Mouse (Mus musculus): ENCODE data around the gene Il10rb. TPM values are rescaled to one million over a fixed set of nuclear protein-coding genes. Genes with fewer than 3 reads are reported as not detected.

Il10rb gene
- polyA plus RNA-seq, 1 experiment from 2014 or later = 13.0 TPM

GRCm38 (mm10) chr16:91462644-91463043, 56.7 kb downstream of the Il10rb start:
- Histone ChIP-seq H3K9ac (no peak overlapping the region), H3K27me3 (ENCODE audit: control insufficient read depth, insufficient read depth, low read length) (no peaks in the 10 kb centered on the region), H3K36me3 (replicated peaks; ENCODE audit: control insufficient read depth, insufficient read depth) (no peaks in the 10 kb centered on the region), H3K4me3 (replicated peaks; ENCODE audit: low read length) (no peak overlapping the region), H3K27ac (no peak overlapping the region), H3K4me2 (replicated peaks) (no peak overlapping the region), H3K9me3 (ENCODE audit: control insufficient read depth, low read length) (no peaks in the 10 kb centered on the region), H3K4me1 (replicated peaks; ENCODE audit: control insufficient read depth, insufficient read depth, low read length) (peaks cover 28% of the 10 kb centered on the region)
- 72% methylated on average over 3 of the region's 3 CpGs for WGBS
- ATAC-seq (ENCODE audit: low FRiP score) (no peak), DNase-seq (ENCODE audit: low spot score) (no peak)

- no peak overlapping the region for H3K27ac ChIP-seq
Measured at GRCm38 (mm10) chr16:91463400-91463799, 57.4 kb downstream of the Il10rb start.

DNA sequence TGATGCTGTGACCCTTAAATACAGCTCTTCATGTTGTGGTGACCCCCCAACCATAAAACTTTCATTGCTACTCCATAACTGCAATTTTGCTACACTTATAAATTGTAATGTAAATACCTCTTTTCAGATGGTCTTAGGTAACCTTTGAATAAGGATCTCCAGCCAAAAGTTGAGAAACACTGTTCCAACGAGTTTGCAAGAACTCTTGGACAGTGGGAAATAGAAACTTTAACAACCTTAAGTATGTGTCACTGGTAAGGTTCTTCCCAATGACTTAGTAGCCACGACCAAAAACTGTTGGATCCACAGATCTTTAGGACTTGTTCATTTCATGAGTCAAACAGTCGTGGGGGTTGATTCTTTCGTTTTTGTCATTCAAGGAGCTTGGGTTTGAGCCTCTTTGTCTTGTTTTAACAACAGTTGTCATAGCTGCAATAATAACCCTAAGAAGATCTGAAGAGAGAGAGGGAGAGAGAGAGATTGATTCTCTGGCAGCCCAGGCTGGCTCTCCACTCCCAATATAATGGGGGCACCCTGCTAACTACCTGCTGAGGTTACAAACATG, 58.0 kb downstream of the Il10rb start:
- H3K27ac ChIP-seq = peak overlapping the region; percentile 80; the same call in 1 of the 2 replicates
- H3K9ac ChIP-seq = peak overlapping the region; percentile 63
- peaks cover 27% of the 10 kb centered on the region for H3K4me1 ChIP-seq (replicated peaks; ENCODE audit: control insufficient read depth, insufficient read depth, low read length)
- ATAC-seq (ENCODE audit: low FRiP score) (no peak), DNase-seq (ENCODE audit: low spot score) (no peak)
- no peaks in the 10 kb centered on the region for H3K36me3 ChIP-seq (replicated peaks; ENCODE audit: control insufficient read depth, insufficient read depth)
- 91% methylated on average over 4 of the region's 4 CpGs for WGBS
- H3K27me3 ChIP-seq (ENCODE audit: control insufficient read depth, insufficient read depth, low read length) = no peaks in the 10 kb centered on the region
- peak overlapping the region; percentile 86 for H3K4me2 ChIP-seq (replicated peaks)
- peak overlapping the region; percentile 60 for H3K4me3 ChIP-seq (replicated peaks; ENCODE audit: low read length)
- no peaks in the 10 kb centered on the region for H3K9me3 ChIP-seq (ENCODE audit: control insufficient read depth, low read length)

More at GRCm38 (mm10) chr16:91463400-91463799, 57.4 kb downstream of the Il10rb start:
- ATAC-seq (ENCODE audit: low FRiP score) (no peak), DNase-seq (ENCODE audit: low spot score) (no peak)
- Histone ChIP-seq H3K4me2 (replicated peaks) (peak overlapping the region; percentile 86; the same call in 1 of the 2 replicates), H3K9ac (no peak overlapping the region), H3K27me3 (ENCODE audit: control insufficient read depth, insufficient read depth, low read length) (no peaks in the 10 kb centered on the region), H3K36me3 (replicated peaks; ENCODE audit: control insufficient read depth, insufficient read depth) (no peaks in the 10 kb centered on the region), H3K4me1 (replicated peaks; ENCODE audit: control insufficient read depth, insufficient read depth, low read length) (peaks cover 28% of the 10 kb centered on the region), H3K9me3 (ENCODE audit: control insufficient read depth, low read length) (no peaks in the 10 kb centered on the region), H3K4me3 (replicated peaks; ENCODE audit: low read length) (no peak overlapping the region)
- 93% methylated on average over 2 of the region's 2 CpGs for WGBS

GRCm38 (mm10) chr16:91464594-91465504, 58.9 kb downstream of the Il10rb start:
- peak overlapping the region; percentile 60 for H3K4me3 ChIP-seq (replicated peaks; ENCODE audit: low read length)
- no peaks in the 10 kb centered on the region for H3K27me3 ChIP-seq (ENCODE audit: control insufficient read depth, insufficient read depth, low read length)
- WGBS = 2% methylated on average over 42 of the region's 44 CpGs

DNA sequence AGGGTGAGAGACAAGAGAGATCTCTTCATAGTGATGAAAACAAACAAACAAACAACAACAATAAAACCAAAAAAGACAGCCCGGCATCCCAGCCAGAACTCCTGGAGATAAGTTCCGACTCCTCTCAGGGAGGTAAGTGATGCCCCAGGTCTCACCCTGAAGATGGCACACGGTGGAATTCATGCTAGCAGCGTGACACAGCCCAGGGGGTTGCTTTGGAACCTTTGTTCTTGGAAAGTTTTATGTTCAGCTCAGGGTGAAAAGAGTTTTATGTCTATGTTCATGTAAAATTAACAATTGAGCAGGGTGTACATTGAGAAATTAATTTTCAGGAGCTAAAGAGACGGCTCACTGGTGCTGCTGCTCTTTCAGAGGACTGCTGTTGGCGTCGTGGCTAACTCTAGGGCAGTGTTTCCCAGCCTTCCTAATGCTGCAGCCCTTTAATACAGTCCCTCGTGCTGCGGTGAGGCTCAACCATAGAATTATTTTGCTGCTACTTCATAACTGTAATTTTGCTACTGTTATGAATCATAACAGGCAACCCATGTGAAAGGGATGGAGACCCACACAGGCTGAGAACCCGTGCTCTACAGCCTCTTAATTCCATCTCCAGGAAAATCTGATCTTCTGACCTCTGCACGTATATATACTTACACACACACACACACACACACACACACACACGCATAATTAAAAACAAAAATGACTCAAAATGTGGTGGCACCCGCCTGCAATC, 59.7 kb downstream of the Il10rb start:
- no peaks in the 10 kb centered on the region for H3K9me3 ChIP-seq (ENCODE audit: control insufficient read depth, low read length)
- H3K36me3 ChIP-seq (replicated peaks; ENCODE audit: control insufficient read depth, insufficient read depth) = peaks cover 6% of the 10 kb centered on the region; the same call in 1 of the 2 replicates
- 49% methylated on average over 13 of the region's 13 CpGs for WGBS
- ATAC-seq (ENCODE audit: low FRiP score) = no peak
- no peak overlapping the region for H3K27ac ChIP-seq
- DNase-seq (ENCODE audit: low spot score) = no peak
- peak overlapping the region; percentile 86 for H3K4me2 ChIP-seq (replicated peaks)
- no peaks in the 10 kb centered on the region for H3K27me3 ChIP-seq (ENCODE audit: control insufficient read depth, insufficient read depth, low read length)
- peaks cover 21% of the 10 kb centered on the region for H3K4me1 ChIP-seq (replicated peaks; ENCODE audit: control insufficient read depth, insufficient read depth, low read length)
- H3K4me3 ChIP-seq (replicated peaks; ENCODE audit: low read length) = peak overlapping the region; percentile 60
- H3K9ac ChIP-seq = peak overlapping the region; percentile 75

More at GRCm38 (mm10) chr16:91464594-91465504, 58.9 kb downstream of the Il10rb start:
- H3K36me3 ChIP-seq (replicated peaks; ENCODE audit: control insufficient read depth, insufficient read depth) = 0 out of 2 replicates have a peak, but pooled peaks cover under 1% of the 10 kb centered on the region
- DNase-seq (ENCODE audit: low spot score) (peak; percentile 89), ATAC-seq (ENCODE audit: low FRiP score) (peak; percentile 96)
- no peaks in the 10 kb centered on the region for H3K9me3 ChIP-seq (ENCODE audit: control insufficient read depth, low read length)
- peaks cover 21% of the 10 kb centered on the region for H3K4me1 ChIP-seq (replicated peaks; ENCODE audit: control insufficient read depth, insufficient read depth, low read length)
- peak overlapping the region; percentile 80 for H3K27ac ChIP-seq
- peak overlapping the region; percentile 86 for H3K4me2 ChIP-seq (replicated peaks)
- peak overlapping the region; percentile 75 for H3K9ac ChIP-seq

DNA sequence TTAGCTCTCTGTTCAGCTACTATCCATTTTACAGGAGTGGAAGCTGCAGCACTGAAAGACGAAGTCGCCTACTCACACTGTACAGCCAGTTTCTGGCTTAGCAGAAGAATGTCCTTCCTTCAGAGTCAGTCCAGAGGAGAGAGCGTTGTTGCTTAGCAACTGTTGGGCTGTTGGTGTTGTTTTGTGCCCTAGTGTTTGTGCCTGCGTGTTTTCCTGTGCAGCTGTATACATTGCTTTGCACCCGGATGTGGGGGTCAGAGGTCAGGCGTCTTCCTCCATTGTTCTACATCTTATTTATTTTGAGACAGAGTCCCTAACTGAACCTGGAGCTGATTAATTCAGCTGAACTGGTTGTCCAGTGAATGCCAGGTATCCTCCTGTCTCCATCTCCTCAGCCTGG, 60.6 kb downstream of the Il10rb start:
- 33% methylated on average over 6 of the region's 6 CpGs for WGBS
- H3K4me3 ChIP-seq (replicated peaks; ENCODE audit: low read length) = no peak overlapping the region

DNA sequence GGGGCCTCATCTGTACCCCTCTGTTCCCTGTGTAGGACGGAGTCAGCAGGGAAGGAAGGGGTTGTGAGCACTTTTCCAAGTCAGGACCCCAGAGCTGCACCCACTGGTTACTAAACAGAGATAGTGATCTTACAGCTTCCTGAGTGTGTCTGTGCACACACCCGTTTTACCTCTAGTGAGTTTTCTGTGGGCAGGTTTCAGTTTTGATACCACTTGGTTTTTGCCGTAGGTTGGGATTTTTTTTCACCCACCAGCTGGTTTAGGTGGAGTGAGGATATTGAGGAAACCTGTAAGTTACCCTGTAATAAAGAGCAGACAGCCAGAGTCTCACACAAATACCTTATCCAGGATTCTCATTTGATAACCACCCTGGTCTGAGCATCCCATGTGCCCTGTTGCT, 64.5 kb downstream of the Il10rb start:
- Histone ChIP-seq H3K4me2 (replicated peaks) (no peak overlapping the region), H3K27me3 (ENCODE audit: control insufficient read depth, insufficient read depth, low read length) (no peaks in the 10 kb centered on the region), H3K9me3 (ENCODE audit: control insufficient read depth, low read length) (no peaks in the 10 kb centered on the region), H3K36me3 (replicated peaks; ENCODE audit: control insufficient read depth, insufficient read depth) (peaks cover 6% of the 10 kb centered on the region; the same call in 1 of the 2 replicates), H3K9ac (no peak overlapping the region), H3K4me3 (replicated peaks; ENCODE audit: low read length) (no peak overlapping the region), H3K4me1 (replicated peaks; ENCODE audit: control insufficient read depth, insufficient read depth, low read length) (peaks cover 15% of the 10 kb centered on the region), H3K27ac (no peak overlapping the region)
- DNase-seq (ENCODE audit: low spot score) = no peak
- WGBS = 89% methylated on average over 3 of the region's 3 CpGs
- ATAC-seq (ENCODE audit: low FRiP score) = no peak

More for the DNA sequence above, 60.6 kb downstream of the Il10rb start:
- Histone ChIP-seq H3K9ac (no peak overlapping the region; the same call in 1 of the 2 replicates), H3K9me3 (ENCODE audit: control insufficient read depth, low read length) (no peaks in the 10 kb centered on the region), H3K4me1 (replicated peaks; ENCODE audit: control insufficient read depth, insufficient read depth, low read length) (peaks cover 21% of the 10 kb centered on the region), H3K4me2 (replicated peaks) (peak overlapping the region; percentile 86), H3K27ac (no peak overlapping the region), H3K36me3 (replicated peaks; ENCODE audit: control insufficient read depth, insufficient read depth) (peaks cover 6% of the 10 kb centered on the region; the same call in 1 of the 2 replicates), H3K27me3 (ENCODE audit: control insufficient read depth, insufficient read depth, low read length) (no peaks in the 10 kb centered on the region)
- no peak for ATAC-seq (ENCODE audit: low FRiP score)
- DNase-seq (ENCODE audit: low spot score) = peak; percentile 32

DNA sequence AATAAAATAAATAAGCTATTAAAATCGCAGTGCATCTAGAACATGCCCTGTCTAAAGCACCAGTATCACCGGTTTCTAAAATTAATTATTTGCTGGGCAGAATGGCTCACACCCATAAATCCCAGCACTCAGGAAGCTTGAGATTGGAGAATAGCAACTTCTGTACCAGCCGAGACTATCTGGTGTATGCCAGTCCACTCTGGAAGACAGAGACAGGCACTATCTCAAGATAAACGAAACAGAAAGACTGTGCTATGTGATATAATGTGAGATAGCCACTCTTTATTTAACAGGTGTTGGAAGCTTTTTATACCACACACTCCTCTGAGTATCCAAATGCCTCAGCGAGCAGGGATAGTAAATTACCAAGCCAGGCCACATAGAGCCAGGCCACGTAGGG, 65.5 kb downstream of the Il10rb start:
- Histone ChIP-seq H3K4me2 (replicated peaks) (no peak overlapping the region), H3K9ac (no peak overlapping the region), H3K4me3 (replicated peaks; ENCODE audit: low read length) (no peak overlapping the region), H3K9me3 (ENCODE audit: control insufficient read depth, low read length) (no peaks in the 10 kb centered on the region), H3K27ac (no peak overlapping the region), H3K4me1 (replicated peaks; ENCODE audit: control insufficient read depth, insufficient read depth, low read length) (peaks cover 5% of the 10 kb centered on the region), H3K36me3 (replicated peaks; ENCODE audit: control insufficient read depth, insufficient read depth) (peaks cover 6% of the 10 kb centered on the region; the same call in 1 of the 2 replicates), H3K27me3 (ENCODE audit: control insufficient read depth, insufficient read depth, low read length) (no peaks in the 10 kb centered on the region)
- WGBS = 90% methylated on average over 6 of the region's 6 CpGs
- ATAC-seq (ENCODE audit: low FRiP score) (no peak), DNase-seq (ENCODE audit: low spot score) (no peak)
